Mouse (Mus musculus) liver, adult 2 months (tissue): ENCODE results near the gene Itk.

Experiments
- CTCF ChIP-seq: fragments of 200-500 bp; IDR thresholded peaks from 2 replicates; pipeline ENCODE4 v1.5.1; 2011; ENCODE audit warnings: low read depth, low read length, control low read depth
- POLR2A ChIP-seq: fragments of 200-500 bp; IDR thresholded peaks from 2 replicates; pipeline ENCODE4 v1.6.1; 2011; ENCODE audit warnings: low read length, control low read depth; ENCODE audit not compliant: insufficient read depth; ENCODE audit errors: extremely low read depth

GRCm38 (mm10) chr11:46362061-46363022, 27.0 kb downstream of the Itk start:
- TF ChIP-seq CTCF (no peak), POLR2A (no peak)
